Mouse (Mus musculus) cerebellum, adult 11 months (tissue): ENCODE measurements around the gene Gm28897.
"Not testable (repeated sequence)": the region's sequence is repeated elsewhere in the genome, so short reads cannot be mapped to it uniquely, and the experiment has no call there.

Experiments used
- DNase-seq: peaks from one replicate; pipeline ENCODE4 v3.0.0; 2022

Gene Gm28897

GRCm38 (mm10) chrY:80926695-80927094 lies at the start of gene Gm28897:
TSS of gene Gm28897 (plus strand) at chrY:80926995.
- DNase-seq = not testable (repeated sequence)
